Mouse (Mus musculus) cortical plate, adult 2 months (tissue): ENCODE data around the gene Cmip. TPM values are rescaled to one million over a fixed set of nuclear protein-coding genes. Genes with fewer than 3 reads are reported as not detected.

ENCODE experiments used
- H3K27ac ChIP-seq: fragments of 200-500 bp; 2 replicates; pipeline ENCODE4 v1.5.1; 2012; ENCODE audit warnings: low read length, control low read depth, inconsistent platforms; ENCODE audit not compliant: insufficient read depth
- H3K4me1 ChIP-seq: fragments of 200-500 bp; 2 replicates; pipeline ENCODE4 v1.6.1; 2011; ENCODE audit warnings: low read length; ENCODE audit not compliant: control insufficient read depth, insufficient read depth
- H3K4me3 ChIP-seq: fragments of 200-500 bp; 2 replicates; pipeline ENCODE4 v1.5.1; 2011; ENCODE audit warnings: mild to moderate bottlenecking, low read length, control low read depth; ENCODE audit not compliant: insufficient read depth
- CTCF ChIP-seq: fragments of 200-500 bp; IDR thresholded peaks from 2 replicates; pipeline ENCODE4 v1.5.1; 2011; ENCODE audit warnings: mild to moderate bottlenecking, control low read depth, low read length; ENCODE audit not compliant: insufficient read depth; ENCODE audit errors: extremely low read depth
- POLR2A ChIP-seq: fragments of 200-500 bp; IDR thresholded peaks from 2 replicates; pipeline ENCODE4 v1.6.1; 2011; ENCODE audit warnings: mild to moderate bottlenecking, low read length, control low read depth; ENCODE audit not compliant: insufficient read depth; ENCODE audit errors: extremely low read depth
- polyA plus RNA-seq: library from polyadenylated mRNA; depleted of rRNA; stranded (reverse); fragments of >200 nt; gene quantifications from 2 replicates; pipeline ENCODE4 v1.2.3, GENCODE M21; 2012

Gene Cmip
- polyA plus RNA-seq, 1 experiment, result 128 TPM

DNA sequence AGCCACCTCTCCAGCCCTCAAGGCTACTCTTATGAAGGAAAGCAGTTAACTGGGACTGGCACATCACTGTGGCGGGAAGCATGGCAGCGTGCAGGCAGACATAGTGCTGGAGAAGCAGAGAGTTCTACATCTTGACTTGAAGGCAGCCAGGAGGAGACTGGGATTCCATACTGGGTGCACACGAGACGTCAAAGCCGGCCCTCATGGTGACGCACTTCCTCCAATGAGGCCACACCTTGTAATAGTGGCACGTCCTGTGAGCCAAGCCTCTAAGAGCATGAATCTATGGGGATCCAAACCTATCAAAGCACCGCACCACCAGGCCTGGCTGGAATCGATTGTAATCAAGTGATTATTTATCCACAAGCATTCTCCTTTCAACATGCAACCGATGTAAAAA is 210.6 kb downstream of the Cmip start:
- no peak for TF ChIP-seq POLR2A
- no peak for TF ChIP-seq CTCF
- Histone ChIP-seq H3K4me1 (no peaks in the 10 kb centered on the region), H3K4me3 (no peak overlapping the region), H3K27ac (no peak overlapping the region)

GRCm38 (mm10) chr8:117469431-117470341 is 212.8 kb downstream of the Cmip start:
- Histone ChIP-seq H3K4me1 (no peaks in the 10 kb centered on the region), H3K27ac (peak overlapping the region; percentile 92), H3K4me3 (no peak overlapping the region)
- TF ChIP-seq CTCF (no peak), POLR2A (no peak)

- Histone ChIP-seq H3K4me3 (no peak overlapping the region), H3K27ac (peak overlapping the region; percentile 92), H3K4me1 (no peaks in the 10 kb centered on the region)
- TF ChIP-seq CTCF (no peak), POLR2A (peak; percentile 53; the same call in 1 of the 2 replicates)
Observed at GRCm38 (mm10) chr8:117470342-117470781, 213.5 kb downstream of the Cmip start.

DNA sequence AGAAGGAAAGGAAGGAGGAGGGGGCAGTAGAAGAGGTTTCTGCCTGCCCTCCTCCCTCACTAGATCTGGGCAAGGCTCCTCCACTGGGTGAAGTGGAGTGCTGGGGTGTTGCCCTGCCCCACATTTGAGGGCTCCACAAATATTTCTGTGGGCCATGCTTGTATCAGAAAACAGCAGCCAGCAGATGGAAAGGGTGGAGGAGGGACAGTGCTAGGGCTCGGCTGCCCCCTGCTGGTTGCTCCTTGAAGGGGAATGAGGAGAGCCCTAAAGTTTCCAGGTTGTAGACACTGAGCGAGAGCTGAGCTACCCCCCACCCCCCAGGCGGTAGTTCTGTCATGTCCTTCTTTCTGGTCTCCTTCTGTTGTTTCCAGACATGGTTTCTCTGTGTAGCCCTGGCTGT is 214.3 kb downstream of the Cmip start:
- H3K4me1 ChIP-seq, result no peaks in the 10 kb centered on the region
- H3K4me3 ChIP-seq, result no peak overlapping the region
- H3K27ac ChIP-seq, result no peak overlapping the region
- TF ChIP-seq POLR2A, result no peak
- TF ChIP-seq CTCF, result peak; percentile 80

DNA sequence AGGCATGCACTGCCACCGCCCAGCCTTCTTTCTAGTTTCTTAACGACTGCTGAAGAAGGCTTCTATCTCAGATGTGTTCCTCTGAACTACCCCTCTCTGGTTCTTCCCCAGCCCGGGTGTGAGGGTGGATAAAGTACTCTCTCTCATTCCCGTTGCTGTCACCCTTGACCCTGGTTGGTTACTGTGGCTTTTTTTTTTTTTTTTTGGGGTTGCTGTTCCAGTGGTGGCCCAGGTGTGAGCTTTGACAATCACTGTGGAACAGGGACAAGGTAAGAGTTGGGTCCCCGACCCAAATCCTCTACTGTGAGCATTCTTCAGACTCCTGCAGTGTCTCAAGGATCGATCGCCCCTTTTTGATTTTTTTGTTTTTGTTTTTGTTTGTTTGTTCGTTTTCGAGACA is 214.8 kb downstream of the Cmip start:
- no peak overlapping the region for H3K27ac ChIP-seq
- no peak for TF ChIP-seq CTCF
- no peak for TF ChIP-seq POLR2A
- H3K4me3 ChIP-seq, result no peak overlapping the region
- no peaks in the 10 kb centered on the region for H3K4me1 ChIP-seq

DNA sequence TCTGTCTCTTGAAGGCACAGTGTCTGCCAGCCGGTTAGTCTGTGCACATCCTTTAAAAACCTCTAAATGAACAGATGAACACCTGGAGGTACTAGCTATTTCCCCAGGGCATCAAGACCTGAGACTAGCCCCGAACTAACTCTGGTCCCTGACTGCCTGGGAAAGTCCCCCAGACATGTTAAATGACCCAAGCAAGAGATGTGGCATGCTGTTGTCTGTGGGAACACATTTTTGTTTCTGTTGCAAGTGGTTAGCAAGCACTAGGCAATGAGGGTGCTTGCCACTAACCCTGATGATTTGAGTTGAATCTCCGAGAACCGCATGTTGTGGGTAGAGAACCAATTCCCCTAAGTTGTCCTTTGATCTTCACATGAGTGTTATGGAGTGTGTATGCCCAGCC is 215.5 kb downstream of the Cmip start:
- Histone ChIP-seq H3K27ac (no peak overlapping the region), H3K4me1 (no peaks in the 10 kb centered on the region), H3K4me3 (no peak overlapping the region)
- no peak for TF ChIP-seq POLR2A
- no peak for TF ChIP-seq CTCF

DNA sequence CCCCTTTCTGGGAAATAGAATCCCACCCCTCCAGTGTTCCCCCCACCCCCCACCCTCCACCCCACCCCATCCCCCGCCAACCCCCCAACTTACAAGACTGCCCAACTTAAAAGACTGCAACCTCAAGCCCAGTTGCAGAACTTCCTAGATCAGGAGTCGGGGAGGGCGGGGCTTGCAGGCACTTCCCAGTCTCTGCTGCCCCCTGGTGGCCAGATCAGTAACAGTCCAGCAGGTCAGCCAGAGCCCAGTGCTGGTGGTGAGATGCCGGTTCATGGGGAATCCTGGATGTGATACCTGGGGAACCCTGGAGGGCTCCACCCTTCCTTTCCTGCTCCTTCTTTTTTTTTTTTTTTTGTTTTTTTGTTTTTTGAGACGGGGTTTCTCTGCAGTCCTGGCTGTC is 218.1 kb downstream of the Cmip start:
- Histone ChIP-seq H3K4me1 (no peaks in the 10 kb centered on the region), H3K4me3 (no peak overlapping the region), H3K27ac (no peak overlapping the region)
- TF ChIP-seq CTCF, result peak; percentile 92
- no peak for TF ChIP-seq POLR2A

GRCm38 (mm10) chr8:117475819-117476218 is 219.0 kb downstream of the Cmip start:
- Histone ChIP-seq H3K27ac (no peak overlapping the region), H3K4me3 (no peak overlapping the region), H3K4me1 (no peaks in the 10 kb centered on the region)
- TF ChIP-seq POLR2A (no peak), CTCF (no peak)

DNA sequence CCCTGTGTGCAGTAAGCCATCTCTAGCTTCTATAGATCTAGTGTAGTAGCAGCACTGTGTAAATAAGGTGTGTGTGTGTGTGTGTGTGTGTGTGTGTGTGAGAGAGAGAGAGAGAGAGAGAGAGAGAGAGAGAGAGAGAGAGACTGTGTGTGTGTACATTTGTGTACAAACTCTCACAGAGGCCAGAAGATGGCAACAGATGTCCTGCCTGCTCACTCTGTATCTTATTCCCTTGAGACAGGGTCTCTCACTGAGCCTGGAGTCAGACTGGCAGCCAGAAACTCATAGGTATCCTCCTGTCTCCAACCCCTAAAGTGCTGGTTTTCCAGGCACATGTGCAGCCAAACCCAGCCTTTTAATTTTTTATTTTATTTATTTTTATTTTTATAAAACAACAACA is 221.2 kb downstream of the Cmip start:
- no peaks in the 10 kb centered on the region for H3K4me1 ChIP-seq
- no peak for TF ChIP-seq CTCF
- no peak for TF ChIP-seq POLR2A

DNA sequence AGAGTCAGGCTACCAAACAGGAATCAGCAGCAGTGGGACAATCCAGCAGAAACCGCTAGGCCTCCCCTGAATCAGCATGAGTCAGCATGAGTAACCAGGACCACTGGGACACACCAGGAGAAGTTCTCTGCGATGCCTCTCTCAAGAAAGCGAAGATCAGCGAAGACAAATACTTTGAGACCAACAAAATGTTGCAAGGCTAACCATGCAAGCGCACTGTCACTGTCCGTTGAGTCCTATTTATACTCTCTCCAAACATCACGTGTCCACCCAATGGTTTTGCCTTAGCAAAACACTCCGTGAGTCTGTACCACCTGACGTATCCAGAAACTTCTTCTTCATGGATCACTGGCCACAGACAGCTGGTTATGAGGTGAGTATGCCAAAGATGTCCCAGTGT is 223.1 kb downstream of the Cmip start:
- TF ChIP-seq CTCF (no peak), POLR2A (no peak)
- Histone ChIP-seq H3K4me1 (peaks cover 2% of the 10 kb centered on the region), H3K4me3 (no peak overlapping the region), H3K27ac (no peak overlapping the region)

More for the DNA sequence above, 221.2 kb downstream of the Cmip start:
- Histone ChIP-seq H3K27ac (no peak overlapping the region), H3K4me3 (no peak overlapping the region)
